Comparison of ENCODE assay signal across 8 mouse cellular contexts in genomic region chr15:79271124-79271746, GRCm38 (mm10). TPM values are rescaled to one million over a fixed set of nuclear protein-coding genes. Genes with fewer than 3 reads are reported as not detected.
DNase-seq lines count a peak whose midpoint lies in the region; ATAC-seq and TF ChIP-seq lines count a peak whose summit lies in the region.

No protein-coding gene starts in this region.

- peak overlapping the region; percentile 62 for H3K4me2 ChIP-seq in hindbrain, postnatal 0 days (ENCODE audit: low read depth, low read length)

- WGBS in hindbrain, postnatal 0 days = 15% methylated on average over 17 of the region's 17 CpGs

- no peak overlapping the region for H3K4me3 ChIP-seq in embryonic fibroblast, embryonic 13.5 days (ENCODE audit: insufficient read depth, low read length)
- H3K4me3 ChIP-seq in hindbrain, postnatal 0 days (ENCODE audit: low read length) = peak overlapping the region; percentile 37

- no peaks in the 10 kb centered on the region for H3K4me1 ChIP-seq in embryonic fibroblast, embryonic 13.5 days (ENCODE audit: control insufficient read depth, insufficient read depth, low read length)
- no peaks in the 10 kb centered on the region for H3K4me1 ChIP-seq in hindbrain, postnatal 0 days (ENCODE audit: insufficient read depth, low read length)

- TF ChIP-seq POLR2A in embryonic fibroblast, embryonic 13.5 days (IDR thresholded peaks at IDR 0.05; ENCODE audit: low read depth, low read length) = no peak

- TF ChIP-seq CTCF in embryonic fibroblast, embryonic 13.5 days (IDR thresholded peaks at IDR 0.05; ENCODE audit: borderline replicate concordance, insufficient read depth, low read length) = peak; percentile 68; the same call in 1 of the 2 replicates
- peak; percentile 83 for TF ChIP-seq CTCF in hindbrain, postnatal 0 days (IDR thresholded peaks at IDR 0.05; ENCODE audit: low read depth)

- no peaks in the 10 kb centered on the region for H3K27me3 ChIP-seq in hindbrain, postnatal 0 days (ENCODE audit: insufficient read depth, low read length)

- ATAC-seq in hindbrain, postnatal 0 days = peak; percentile 25; the same call in 1 of the 2 replicates

- no peaks in the 10 kb centered on the region for H3K36me3 ChIP-seq in hindbrain, postnatal 0 days (ENCODE audit: insufficient read depth, low read length)

- no peaks in the 10 kb centered on the region for H3K9me3 ChIP-seq in hindbrain, postnatal 0 days (ENCODE audit: low read length)

- H3K9ac ChIP-seq in hindbrain, postnatal 0 days (replicated peaks; ENCODE audit: low read length) = peak overlapping the region; percentile 39; the same call in 1 of the 2 replicates

- H3K27ac ChIP-seq in embryonic fibroblast, embryonic 13.5 days (ENCODE audit: insufficient read depth, low read length) = no peak overlapping the region
- no peak overlapping the region for H3K27ac ChIP-seq in hindbrain, postnatal 0 days

- DNase-seq in adrenal gland, postnatal 10 days = peak; percentile 61
- no peak for DNase-seq in adrenal gland, adult 8-10 months
- DNase-seq in ovary, postnatal 36 days (ENCODE audit: low spot score) = peak; percentile 38
- DNase-seq in ovary, postnatal 10 days (ENCODE audit: low spot score) = no peak
- DNase-seq in hindbrain, postnatal 0 days (ENCODE audit: low spot score) = peak; percentile 73
- peak; percentile 73 for DNase-seq in lung, postnatal 10 days
- peak; percentile 83 for DNase-seq in retina, postnatal 1 day

RNA-seq across cellular contexts. Expression of gene Baiap2l2, which starts 14.1 kb away (rescaled TPM):
- under 1 TPM; 0.85 to 0.99 TPM for total RNA-seq in adrenal gland, postnatal 10 days (2021)
- 1 to 10 TPM in 1 of 4 experiments, under 1 TPM in 1, not detected in 2; 0.35 to 1.6 TPM for total RNA-seq in adrenal gland, adult 8-10 months (2022)
- 0.23 TPM in 1 of 2 replicates, not detected in the other for polyA plus RNA-seq in embryonic fibroblast, embryonic 13.5 days (2011; ENCODE audit: insufficient read length, low read depth, missing spikeins)
- 1.7 and 2.3 TPM in 2 replicates for total RNA-seq in hindbrain, postnatal 0 days (2014; rRNA removed)
- 6.5 and 6.8 TPM in 2 replicates for polyA plus RNA-seq in hindbrain, postnatal 0 days (2015; fragmentation: Nextera tagmentation; extraction: Ambion mirVana)

RNA-seq across cellular contexts. Expression of gene Slc16a8, which starts 16.7 kb away (rescaled TPM):
- under 1 TPM in 1 of 2 experiments, not detected in 1; 0.15 TPM for total RNA-seq in adrenal gland, postnatal 10 days (2021)
- total RNA-seq in adrenal gland, adult 8-10 months (2022) = not detected
- polyA plus RNA-seq in embryonic fibroblast, embryonic 13.5 days (2011; ENCODE audit: insufficient read length, low read depth, missing spikeins) = not detected in 2 replicates
- total RNA-seq in hindbrain, postnatal 0 days (2014; rRNA removed) = 1.0 and 2.0 TPM in 2 replicates
- polyA plus RNA-seq in hindbrain, postnatal 0 days (2015; fragmentation: Nextera tagmentation; extraction: Ambion mirVana) = 3.1 and 3.7 TPM in 2 replicates

RNA-seq across cellular contexts. Expression of gene Gm49486, which starts 42.0 kb away (rescaled TPM):
- under 1 TPM; 0.24 to 0.45 TPM for total RNA-seq in adrenal gland, postnatal 10 days (2021)
- not detected for total RNA-seq in adrenal gland, adult 8-10 months (2022)
- polyA plus RNA-seq in embryonic fibroblast, embryonic 13.5 days (2011; ENCODE audit: insufficient read length, low read depth, missing spikeins) = 0.72 and 0.77 TPM in 2 replicates
- 0.61 and 1.7 TPM in 2 replicates for total RNA-seq in hindbrain, postnatal 0 days (2014; rRNA removed)
- polyA plus RNA-seq in hindbrain, postnatal 0 days (2015; fragmentation: Nextera tagmentation; extraction: Ambion mirVana) = 1.5 and 2.1 TPM in 2 replicates

RNA-seq across cellular contexts. Expression of gene Pick1, which starts 42.3 kb away (rescaled TPM):
- 10 to 100 TPM; 18.9 to 28.4 TPM for total RNA-seq in adrenal gland, postnatal 10 days (2021)
- total RNA-seq in adrenal gland, adult 8-10 months (2022) = 10 to 100 TPM; 18.1 to 38.0 (median 23.4) TPM
- polyA plus RNA-seq in embryonic fibroblast, embryonic 13.5 days (2011; ENCODE audit: insufficient read length, low read depth, missing spikeins) = 11.7 and 15.2 TPM in 2 replicates
- 59.4 and 68.0 TPM in 2 replicates for total RNA-seq in hindbrain, postnatal 0 days (2014; rRNA removed)
- 67.7 and 70.0 TPM in 2 replicates for polyA plus RNA-seq in hindbrain, postnatal 0 days (2015; fragmentation: Nextera tagmentation; extraction: Ambion mirVana)

RNA-seq across cellular contexts. Expression of gene Pla2g6, which starts 57.0 kb away (rescaled TPM):
- total RNA-seq in adrenal gland, postnatal 10 days (2021) = 10 to 100 TPM; 27.0 to 27.5 TPM
- total RNA-seq in adrenal gland, adult 8-10 months (2022) = 10 to 100 TPM; 27.8 to 36.2 (median 33.1) TPM
- polyA plus RNA-seq in embryonic fibroblast, embryonic 13.5 days (2011; ENCODE audit: insufficient read length, low read depth, missing spikeins) = 7.4 and 11.3 TPM in 2 replicates
- total RNA-seq in hindbrain, postnatal 0 days (2014; rRNA removed) = 24.3 and 28.8 TPM in 2 replicates
- 15.2 and 15.7 TPM in 2 replicates for polyA plus RNA-seq in hindbrain, postnatal 0 days (2015; fragmentation: Nextera tagmentation; extraction: Ambion mirVana)

Comparison
In these comparisons a context has a peak if more than half of its experiments do, and no peak if none do; other contexts are left out.
1. DNase-seq: peak in adrenal gland, postnatal 10 days (single experiment), ovary, postnatal 36 days (single experiment), hindbrain, postnatal 0 days (single experiment), lung, postnatal 10 days (single experiment) and retina, postnatal 1 day (single experiment); none in adrenal gland, adult 8-10 months (single experiment) and ovary, postnatal 10 days (single experiment).